Mouse (Mus musculus) heart, postnatal 0 days (tissue): ENCODE measurements at regions not wholly inside any gene's neighbourhood (a gene's known extent, or its start where the extent isn't known, plus 50 kb on each side); places are given as distances from the start of the nearest gene placed in this dataset.
A peak's percentile ranks its signal among the peaks of the same experiment; 100 is the strongest.

Source experiments
- ATAC-seq: fragments of 200-750 bp; cut with Nextera tagmentation; 2 replicates; pipeline ENCODE4 v1.8.0; 2017; ENCODE audit warnings: low read depth, moderate number of reproducible peaks, moderate library complexity; ENCODE audit not compliant: insufficient read depth
- DNase-seq: peaks from one replicate; pipeline ENCODE4 v3.0.0-alpha.2; 2016; ENCODE audit warnings: low spot score
- H3K27ac ChIP-seq: fragments of 300-500 bp; sonication (generic); 2 replicates; pipeline ENCODE4 v1.5.1; 2014; ENCODE audit warnings: low read depth, mild to moderate bottlenecking
- H3K27me3 ChIP-seq: fragments of 300-500 bp; sonication (generic); 2 replicates; pipeline ENCODE4 v1.6.1; 2014; ENCODE audit warnings: low read length, mixed read lengths; ENCODE audit not compliant: control insufficient read depth, insufficient read depth
- H3K36me3 ChIP-seq: fragments of 300-500 bp; sonication (generic); replicated peaks from 2 replicates; pipeline ENCODE4 v1.6.1; 2014; ENCODE audit warnings: low read length, mixed read lengths; ENCODE audit not compliant: control insufficient read depth, insufficient read depth
- H3K4me1 ChIP-seq: fragments of 300-500 bp; sonication (generic); 2 replicates; pipeline ENCODE4 v1.6.1; 2014; ENCODE audit warnings: antibody characterized with exemption; ENCODE audit not compliant: control insufficient read depth, insufficient read depth
- H3K4me2 ChIP-seq: fragments of 300-500 bp; sonication (generic); 2 replicates; pipeline ENCODE4 v1.6.1; 2014; ENCODE audit warnings: low read depth, mild to moderate bottlenecking, low read length, moderate library complexity
- H3K4me3 ChIP-seq: fragments of 300-500 bp; sonication (generic); 2 replicates; pipeline ENCODE4 v1.5.1; 2014; ENCODE audit warnings: low read depth, low read length
- H3K9ac ChIP-seq: fragments of 300-500 bp; sonication (generic); replicated peaks from 2 replicates; pipeline ENCODE4 v1.6.1; 2014; ENCODE audit warnings: low read depth, low read length, mixed read lengths
- H3K9me3 ChIP-seq: fragments of 300-500 bp; sonication (generic); replicated peaks from 2 replicates; pipeline ENCODE4 v1.6.1; 2016; ENCODE audit warnings: low read length; ENCODE audit not compliant: control insufficient read depth
- CTCF ChIP-seq: IDR thresholded peaks from 2 replicates; pipeline ENCODE4 v1.5.1; 2016; ENCODE audit warnings: antibody characterized with exemption, control low read depth, low read depth
- EP300 ChIP-seq: IDR thresholded peaks from 2 replicates; pipeline ENCODE4 v1.6.1; 2016; ENCODE audit warnings: antibody characterized with exemption, low read depth
- WGBS: fragments of 180-500 bp; shearing (Covaris S2); extraction: QIAGEN DNeasy Blood & Tissue Kit; methylation state at CpG from one replicate; pipeline ENCODE4 v1.1.7; 2014; 5-methylcytosine and 5-hydroxymethylcytosine counted together

DNA sequence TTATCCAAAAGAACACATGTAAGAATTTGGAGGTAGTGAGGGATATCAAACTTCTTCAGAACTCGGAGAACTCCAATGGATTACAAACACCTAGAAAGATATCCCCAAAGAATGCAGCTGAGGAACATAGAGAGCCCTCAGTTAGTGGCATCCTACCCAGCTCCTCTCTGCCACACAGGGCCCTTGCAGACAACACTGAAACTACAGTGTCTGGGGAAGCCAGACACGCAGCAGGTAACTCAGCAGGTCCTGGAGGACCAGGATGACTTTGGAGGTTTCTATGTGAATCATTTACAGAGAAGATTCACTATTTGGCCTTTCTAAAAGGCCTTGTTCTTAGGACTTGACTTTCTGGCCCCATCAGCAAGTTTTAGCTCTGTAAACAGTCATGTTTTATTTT is 393.4 kb upstream of the Trib2 start:
- Histone ChIP-seq H3K4me1 (no peaks in the 10 kb centered on the region), H3K9me3 (no peaks in the 10 kb centered on the region)

DNA sequence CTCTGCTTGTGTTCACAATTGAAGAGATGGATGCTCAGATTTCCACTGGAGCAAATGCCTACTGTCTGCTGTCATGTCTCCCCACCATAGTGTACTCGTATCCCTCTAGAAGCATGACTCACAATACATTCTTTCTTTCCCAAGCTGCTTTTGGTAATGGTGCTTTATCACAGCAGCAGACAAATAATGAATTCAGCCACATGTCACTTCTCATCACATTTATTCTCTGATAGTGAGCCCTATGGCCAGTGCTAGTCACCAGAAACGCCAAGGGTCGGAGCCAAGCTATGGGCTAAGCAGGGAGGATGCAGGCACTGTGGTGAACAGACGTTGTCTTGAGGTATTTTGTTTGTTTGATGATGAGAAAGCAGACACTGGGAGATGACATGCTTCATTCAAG is 388.2 kb upstream of the Trib2 start:
- Histone ChIP-seq H3K27me3 (no peaks in the 10 kb centered on the region), H3K27ac (no peak overlapping the region), H3K4me2 (no peak overlapping the region), H3K9ac (no peak overlapping the region), H3K4me1 (no peaks in the 10 kb centered on the region), H3K36me3 (no peaks in the 10 kb centered on the region), H3K4me3 (no peak overlapping the region), H3K9me3 (no peaks in the 10 kb centered on the region)
- no peak for ATAC-seq
- TF ChIP-seq EP300: no peak
- no peak for TF ChIP-seq CTCF
- 69% methylated on average over 4 of the region's 4 CpGs for WGBS
- no peak for DNase-seq

More for the DNA sequence above, 393.4 kb upstream of the Trib2 start:
- DNase-seq: no peak
- no peak overlapping the region for H3K4me3 ChIP-seq
- TF ChIP-seq EP300 (no peak), CTCF (no peak)
- WGBS: 45% methylated on average over 2 of the region's 2 CpGs
- H3K27ac ChIP-seq: no peak overlapping the region
- no peak overlapping the region for H3K9ac ChIP-seq
- no peak overlapping the region for H3K4me2 ChIP-seq
- ATAC-seq: no peak
- H3K36me3 ChIP-seq: no peaks in the 10 kb centered on the region
- no peaks in the 10 kb centered on the region for H3K27me3 ChIP-seq

DNA sequence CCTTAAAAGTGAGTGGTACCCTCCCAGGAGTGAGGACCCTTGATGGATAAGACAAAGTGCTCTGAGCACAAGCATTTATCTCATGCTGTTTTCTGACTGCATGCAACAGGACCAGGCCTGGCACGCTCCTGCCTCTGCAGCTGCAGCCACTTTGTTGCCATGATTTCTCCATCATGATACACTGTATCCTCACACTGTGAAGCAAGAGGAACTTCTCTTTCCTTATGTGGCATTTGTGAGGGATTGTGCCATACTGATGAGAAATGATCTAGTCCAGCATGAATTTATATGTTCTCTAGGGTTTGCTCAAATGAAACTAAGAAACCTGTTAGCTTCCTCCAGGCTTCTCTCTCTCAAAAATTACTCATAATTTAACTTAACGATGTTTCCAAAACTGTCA is 380.2 kb upstream of the Trib2 start:
- no peak for DNase-seq
- H3K27ac ChIP-seq: no peak overlapping the region
- ATAC-seq: no peak
- no peaks in the 10 kb centered on the region for H3K9me3 ChIP-seq
- no peaks in the 10 kb centered on the region for H3K27me3 ChIP-seq
- WGBS: 90% methylated on average over 2 of the region's 2 CpGs
- no peaks in the 10 kb centered on the region for H3K36me3 ChIP-seq
- H3K4me1 ChIP-seq: no peaks in the 10 kb centered on the region
- H3K4me2 ChIP-seq: no peak overlapping the region
- no peak overlapping the region for H3K4me3 ChIP-seq
- TF ChIP-seq CTCF: no peak
- no peak for TF ChIP-seq EP300
- H3K9ac ChIP-seq: no peak overlapping the region

DNA sequence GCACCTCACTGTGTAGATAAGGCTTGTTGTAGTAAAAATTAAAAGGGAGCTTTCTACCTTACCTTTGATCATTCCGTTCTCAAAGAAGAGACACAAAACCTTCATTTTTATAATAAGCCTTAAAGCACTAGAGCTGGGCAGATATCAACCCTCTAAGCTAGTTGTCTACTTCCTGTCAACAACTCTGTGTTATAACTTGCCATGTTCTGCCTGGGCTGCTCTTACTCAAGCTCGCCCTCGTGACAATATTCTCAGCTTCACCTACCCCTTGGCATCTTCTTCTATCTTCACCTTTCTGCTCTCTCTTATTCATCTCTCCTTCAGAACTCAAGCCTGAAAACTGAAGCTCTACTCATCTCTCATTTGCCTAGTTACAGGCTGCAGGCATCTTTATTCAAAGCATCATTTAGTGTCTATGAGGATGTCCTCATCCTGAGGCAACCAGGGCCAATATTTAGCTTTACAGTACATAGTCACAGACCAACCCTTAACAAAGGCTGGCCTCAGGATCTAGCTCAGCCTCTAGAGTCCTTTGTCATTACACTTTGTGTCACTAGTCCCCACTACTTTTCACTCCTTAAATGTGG is 375.2 kb upstream of the Trib2 start:
- Histone ChIP-seq H3K36me3 (no peaks in the 10 kb centered on the region), H3K4me1 (peaks cover 10% of the 10 kb centered on the region), H3K27me3 (no peaks in the 10 kb centered on the region), H3K9me3 (no peaks in the 10 kb centered on the region), H3K9ac (no peak overlapping the region), H3K27ac (no peak overlapping the region), H3K4me2 (no peak overlapping the region), H3K4me3 (no peak overlapping the region)
- DNase-seq (no peak), ATAC-seq (no peak)
- WGBS: 67% methylated on average over 3 of the region's 3 CpGs
- TF ChIP-seq CTCF (no peak), EP300 (no peak)

DNA sequence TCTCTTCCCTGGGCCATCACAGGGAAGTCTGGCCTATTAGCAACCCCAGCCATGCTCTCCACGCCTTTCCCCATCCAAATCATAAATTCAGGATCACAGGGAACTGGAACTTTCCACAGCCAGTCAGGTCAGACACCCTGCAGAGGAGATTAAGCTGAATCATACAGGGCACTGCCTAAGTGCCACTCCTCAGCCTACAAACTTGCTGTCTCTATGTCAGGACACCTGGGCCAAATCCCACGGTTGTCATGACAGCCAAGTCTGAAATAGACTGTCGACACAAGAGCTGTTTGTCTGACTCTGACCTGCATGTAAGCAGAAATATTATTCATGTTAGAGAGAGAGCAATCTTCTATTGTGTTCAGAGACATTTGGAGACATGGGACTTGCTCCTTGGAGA is 374.0 kb upstream of the Trib2 start:
- DNase-seq (peak; percentile 58), ATAC-seq (peak; percentile 77; the same call in 1 of the 2 replicates)
- no peak overlapping the region for H3K9ac ChIP-seq
- no peaks in the 10 kb centered on the region for H3K27me3 ChIP-seq
- H3K27ac ChIP-seq: peak overlapping the region; percentile 25; the same call in 1 of the 2 replicates
- no peak for TF ChIP-seq EP300
- no peak for TF ChIP-seq CTCF
- H3K9me3 ChIP-seq: no peaks in the 10 kb centered on the region
- H3K4me1 ChIP-seq: peaks cover 19% of the 10 kb centered on the region
- H3K36me3 ChIP-seq: no peaks in the 10 kb centered on the region
- no peak overlapping the region for H3K4me3 ChIP-seq
- 25% methylated on average over 3 of the region's 3 CpGs for WGBS
- H3K4me2 ChIP-seq: no peak overlapping the region

DNA sequence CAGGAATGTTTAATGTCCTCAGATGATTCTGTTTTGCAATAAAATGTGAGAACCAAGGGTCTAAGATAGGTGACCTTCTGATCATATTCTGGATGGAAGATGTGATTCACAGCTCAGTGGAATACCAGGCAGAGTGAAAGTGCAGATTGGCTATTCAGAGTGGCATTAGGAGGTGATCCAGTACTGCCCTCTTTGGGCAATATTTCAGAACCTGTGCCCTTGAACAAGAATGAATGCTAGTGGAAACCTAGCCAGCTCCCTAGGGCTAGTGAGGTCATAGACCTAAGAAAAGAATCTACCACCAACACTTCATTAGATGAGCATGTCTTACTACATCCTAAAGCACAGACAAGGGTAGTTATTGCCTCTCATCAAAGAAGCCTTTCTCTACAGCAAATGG is 372.7 kb upstream of the Trib2 start:
- Histone ChIP-seq H3K27me3 (no peaks in the 10 kb centered on the region), H3K9ac (no peak overlapping the region), H3K4me2 (no peak overlapping the region), H3K27ac (no peak overlapping the region; the same call in 1 of the 2 replicates), H3K9me3 (no peaks in the 10 kb centered on the region), H3K36me3 (no peaks in the 10 kb centered on the region), H3K4me3 (no peak overlapping the region), H3K4me1 (peaks cover 24% of the 10 kb centered on the region)
- DNase-seq (peak; percentile 46), ATAC-seq (peak; percentile 37; the same call in 1 of the 2 replicates)
- TF ChIP-seq EP300 (no peak), CTCF (peak; percentile 38)
